Mouse (Mus musculus) E14TG2a.4 (cell line): Measurements from ENCODE around the gene Mbd3.

ENCODE experiments used
- H3K27me3 ChIP-seq: 2 replicates; pipeline ENCODE4 v1.6.1; 2014; ENCODE audit warnings: low read length, control low read depth; ENCODE audit not compliant: insufficient read depth
- H3K36me3 ChIP-seq: 2 replicates; pipeline ENCODE4 v1.6.1; 2014; ENCODE audit warnings: low read length, control low read depth; ENCODE audit not compliant: insufficient read depth
- H3K4me1 ChIP-seq: replicated peaks from 2 replicates; pipeline ENCODE4 v1.6.1; 2014; ENCODE audit warnings: low read depth, low read length, control low read depth
- H3K4me3 ChIP-seq: replicated peaks from 2 replicates; pipeline ENCODE4 v1.5.1; 2014; ENCODE audit warnings: mild to moderate bottlenecking, low read length
- H3K9me3 ChIP-seq: 2 replicates; pipeline ENCODE4 v1.6.1; 2014; ENCODE audit warnings: low read length, control low read depth
- CTCF ChIP-seq: conservative IDR thresholded peaks from 2 replicates; pipeline ENCODE4 v1.5.1; 2014; ENCODE audit warnings: low read length
- NANOG ChIP-seq: IDR thresholded peaks from 2 replicates; pipeline ENCODE4 v1.6.1; 2014; ENCODE audit warnings: borderline replicate concordance, low read length, mixed read lengths
- POU5F1 ChIP-seq: IDR thresholded peaks from 2 replicates; pipeline ENCODE4 v1.6.1; 2014; ENCODE audit warnings: low read length, borderline replicate concordance

The Mbd3 gene

DNA sequence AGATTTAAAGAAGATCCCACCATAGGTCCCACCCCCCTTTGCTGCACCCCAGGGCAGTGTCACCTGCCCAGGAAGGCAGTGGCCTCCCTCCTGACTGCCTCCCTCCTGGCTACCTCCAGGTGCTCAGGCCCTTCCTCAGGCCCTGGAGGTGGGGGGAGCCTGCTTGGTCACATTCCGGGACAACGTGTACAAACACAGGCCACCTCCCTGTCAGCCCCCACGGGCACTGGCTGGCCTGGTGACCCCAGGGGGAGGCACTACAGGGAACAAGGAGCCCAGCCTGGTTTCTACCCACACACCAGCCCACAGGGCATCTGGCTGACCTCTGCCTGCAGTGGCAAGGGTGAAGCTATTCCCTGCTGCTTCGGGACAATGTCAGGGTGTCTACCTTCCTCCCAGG is 38.6 kb upstream of the Mbd3 start:
- peaks cover 57% of the 10 kb centered on the region for H3K4me1 ChIP-seq
- no peaks in the 10 kb centered on the region for H3K9me3 ChIP-seq
- no peak for TF ChIP-seq POU5F1
- TF ChIP-seq CTCF = no peak
- no peak for TF ChIP-seq NANOG
- no peaks in the 10 kb centered on the region for H3K36me3 ChIP-seq
- H3K27me3 ChIP-seq = no peaks in the 10 kb centered on the region
- no peak overlapping the region for H3K4me3 ChIP-seq

DNA sequence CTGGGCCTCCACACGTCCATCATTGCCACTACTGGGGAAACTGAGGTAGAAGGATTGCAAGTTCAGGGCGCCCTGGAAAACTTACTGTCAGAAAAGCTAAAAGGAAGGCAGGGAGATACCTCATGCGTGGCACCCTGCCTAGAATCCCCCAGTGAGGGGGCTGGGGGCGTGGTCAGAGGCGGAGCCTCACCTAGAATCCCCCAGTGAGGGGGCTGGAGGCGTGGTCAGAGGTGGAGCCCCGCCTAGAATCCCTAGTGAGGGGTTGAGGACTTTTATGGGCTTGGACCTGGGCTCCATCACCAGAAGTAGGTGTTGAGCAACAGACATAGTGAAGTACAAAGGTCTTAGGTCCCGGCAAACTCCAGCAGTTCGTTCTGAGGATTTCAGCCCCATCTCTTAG is 36.9 kb upstream of the Mbd3 start:
- Histone ChIP-seq H3K9me3 (no peaks in the 10 kb centered on the region), H3K36me3 (peaks cover 1% of the 10 kb centered on the region), H3K27me3 (no peaks in the 10 kb centered on the region), H3K4me3 (peak overlapping the region; percentile 41; the same call in 1 of the 2 replicates), H3K4me1 (peaks cover 62% of the 10 kb centered on the region)
- TF ChIP-seq CTCF = no peak
- no peak for TF ChIP-seq POU5F1
- TF ChIP-seq NANOG = no peak

DNA sequence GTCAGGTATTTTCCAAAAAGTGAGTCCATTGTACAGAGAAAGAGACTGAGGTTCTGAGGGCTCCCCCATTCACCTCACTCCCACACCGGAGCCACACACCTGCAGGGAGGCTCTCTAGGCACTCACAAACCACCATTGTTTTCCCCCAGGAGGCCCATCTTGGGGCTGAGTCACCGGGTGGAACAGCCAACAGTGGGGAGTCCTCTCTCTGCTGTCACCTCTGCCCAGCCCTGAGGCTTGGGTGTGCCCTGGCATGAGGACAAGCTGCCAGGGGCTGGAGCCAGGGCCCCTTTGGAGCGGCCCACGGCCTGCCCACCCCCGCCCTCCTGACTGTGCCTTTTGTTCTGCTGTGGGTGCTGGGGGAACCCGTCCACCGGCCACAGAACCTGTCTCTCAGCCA is 36.4 kb upstream of the Mbd3 start:
- H3K4me1 ChIP-seq = peaks cover 62% of the 10 kb centered on the region
- TF ChIP-seq CTCF (no peak), NANOG (no peak)
- peak overlapping the region; percentile 41 for H3K4me3 ChIP-seq

DNA sequence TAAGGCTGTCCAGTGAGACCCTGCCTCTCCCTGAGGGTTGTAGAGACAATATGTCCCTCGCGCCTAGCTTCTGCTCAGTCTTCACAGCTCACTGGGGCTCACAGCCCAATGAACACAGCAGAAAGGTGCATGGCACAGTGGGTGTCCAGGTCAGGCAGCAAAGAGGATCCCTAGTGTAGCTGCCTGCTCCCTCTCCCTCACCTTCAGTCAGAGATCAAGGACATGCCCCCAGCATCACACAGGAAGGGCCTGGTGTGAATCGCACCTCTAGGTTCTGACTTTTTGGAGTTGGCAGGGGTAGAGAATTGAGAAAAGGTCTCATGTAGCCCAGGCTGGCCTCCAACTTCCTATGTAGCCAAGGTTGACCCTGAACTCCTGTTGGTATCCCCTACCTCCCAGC is 35.5 kb upstream of the Mbd3 start:
- H3K9me3 ChIP-seq = no peaks in the 10 kb centered on the region
- peaks cover 16% of the 10 kb centered on the region for H3K36me3 ChIP-seq
- TF ChIP-seq CTCF = no peak
- TF ChIP-seq NANOG = no peak
- no peak for TF ChIP-seq POU5F1
- H3K27me3 ChIP-seq = no peaks in the 10 kb centered on the region
- peaks cover 67% of the 10 kb centered on the region for H3K4me1 ChIP-seq
- peak overlapping the region; percentile 99 for H3K4me3 ChIP-seq

More for the DNA sequence above, 36.4 kb upstream of the Mbd3 start:
- Histone ChIP-seq H3K36me3 (peaks cover 7% of the 10 kb centered on the region), H3K27me3 (no peaks in the 10 kb centered on the region), H3K9me3 (no peaks in the 10 kb centered on the region)

DNA sequence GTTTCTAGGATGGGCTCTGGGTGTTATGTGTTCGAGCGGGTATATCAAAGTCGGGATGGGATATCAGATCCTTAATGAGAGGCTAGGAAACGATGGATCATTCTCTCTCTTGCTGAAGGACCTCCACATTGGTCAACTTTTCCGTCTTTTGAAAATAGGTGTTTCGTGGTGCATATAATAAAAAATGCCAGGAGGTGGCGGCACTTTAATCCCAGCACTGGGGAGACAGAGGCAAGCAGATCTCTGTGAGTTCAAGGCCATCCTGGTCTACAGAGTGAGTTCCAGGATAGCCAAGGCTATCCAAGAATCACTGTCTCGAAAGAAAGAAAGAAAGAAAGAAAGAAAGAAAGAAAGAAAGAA is 34.9 kb upstream of the Mbd3 start:
- Histone ChIP-seq H3K4me3 (peak overlapping the region; percentile 99), H3K27me3 (no peaks in the 10 kb centered on the region)
- TF ChIP-seq CTCF (0 out of 2 replicates have a peak, but pooled peaks have one; percentile 5), POU5F1 (no peak)

DNA sequence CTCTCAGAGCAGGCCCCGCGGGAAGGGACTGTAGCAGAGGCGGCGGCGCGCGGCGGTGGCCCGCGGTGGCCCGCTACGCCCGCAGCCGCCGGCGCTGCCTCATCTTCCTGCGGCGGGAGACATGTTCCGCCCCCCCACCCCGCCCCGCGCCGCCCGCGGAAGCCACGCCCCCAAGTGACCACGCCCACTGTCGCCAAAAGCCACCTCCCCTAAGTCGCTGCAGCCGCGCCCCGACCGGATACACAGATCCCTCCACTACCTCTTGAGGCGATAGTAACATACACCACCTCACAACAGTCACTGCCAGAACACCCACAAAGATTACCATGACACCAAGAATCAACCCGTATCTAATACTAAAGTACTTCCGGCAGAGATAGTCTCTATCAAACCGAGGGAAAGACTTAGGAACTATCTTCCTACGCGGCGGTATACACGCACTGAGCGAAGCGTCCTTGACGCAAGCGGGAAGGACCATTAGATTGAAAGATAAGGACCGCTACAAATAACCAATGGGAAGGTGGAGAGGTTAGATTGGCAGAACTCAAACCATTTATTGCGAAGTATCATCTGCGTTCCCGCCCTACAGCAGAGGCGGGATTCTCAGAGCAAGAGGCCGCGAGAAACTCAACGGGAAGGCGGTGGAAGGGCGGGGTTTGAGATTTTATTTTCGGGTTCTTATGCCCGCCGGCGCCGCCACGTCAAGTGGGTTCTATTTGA is 34.3 kb upstream of the Mbd3 start, which contains the start of gene Tcf3:
Gene Tcf3, minus strand, starts transcription at position 135 of the 720 bp plus-strand sequence.
- Histone ChIP-seq H3K4me3 (peak within 1 kb of the TSS; percentile 99), H3K4me1 (peaks cover 77% of the 10 kb centered on the region), H3K36me3 (peaks cover 27% of the 10 kb centered on the region), H3K9me3 (no peaks in the 10 kb centered on the region), H3K27me3 (no peaks in the 10 kb centered on the region)
- TF ChIP-seq POU5F1 (no peak), NANOG (no peak), CTCF (no peak)

More for the DNA sequence above, 34.9 kb upstream of the Mbd3 start:
- Histone ChIP-seq H3K4me1 (peaks cover 73% of the 10 kb centered on the region), H3K36me3 (peaks cover 22% of the 10 kb centered on the region), H3K9me3 (no peaks in the 10 kb centered on the region)

DNA sequence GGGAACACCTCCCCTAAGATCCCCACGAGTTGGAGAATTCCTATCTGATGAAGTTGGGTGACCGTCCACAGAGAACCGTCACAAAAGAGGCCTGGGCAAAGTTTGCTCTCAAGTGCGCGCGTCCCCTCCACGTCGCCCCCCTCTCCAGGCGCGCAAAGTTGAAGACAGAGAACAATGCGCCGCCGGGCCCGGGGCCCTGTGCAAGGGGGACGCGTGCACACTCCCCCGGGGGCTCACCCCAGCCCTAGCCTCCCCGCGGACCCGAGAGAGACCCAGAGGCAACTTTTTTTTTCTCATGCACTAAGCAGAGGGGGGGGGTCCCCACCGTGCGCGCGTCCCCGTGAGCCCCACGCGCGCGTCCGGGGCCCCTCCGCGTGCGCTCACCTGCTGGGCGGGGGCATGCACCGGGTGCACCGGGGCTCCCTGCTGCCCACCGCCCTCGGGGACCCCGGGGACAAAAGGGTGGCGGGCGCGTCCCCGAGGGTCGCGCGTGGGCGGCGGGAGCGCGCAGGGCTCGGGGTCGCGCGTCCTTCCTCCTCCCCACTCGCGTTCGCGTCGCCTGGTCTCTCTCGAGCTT is 33.7 kb upstream of the Mbd3 start:
- no peaks in the 10 kb centered on the region for H3K9me3 ChIP-seq
- no peaks in the 10 kb centered on the region for H3K27me3 ChIP-seq
- TF ChIP-seq NANOG = no peak
- TF ChIP-seq CTCF = no peak
- no peak for TF ChIP-seq POU5F1
- H3K36me3 ChIP-seq = peaks cover 34% of the 10 kb centered on the region
- peaks cover 79% of the 10 kb centered on the region for H3K4me1 ChIP-seq
- peak overlapping the region; percentile 99 for H3K4me3 ChIP-seq

DNA sequence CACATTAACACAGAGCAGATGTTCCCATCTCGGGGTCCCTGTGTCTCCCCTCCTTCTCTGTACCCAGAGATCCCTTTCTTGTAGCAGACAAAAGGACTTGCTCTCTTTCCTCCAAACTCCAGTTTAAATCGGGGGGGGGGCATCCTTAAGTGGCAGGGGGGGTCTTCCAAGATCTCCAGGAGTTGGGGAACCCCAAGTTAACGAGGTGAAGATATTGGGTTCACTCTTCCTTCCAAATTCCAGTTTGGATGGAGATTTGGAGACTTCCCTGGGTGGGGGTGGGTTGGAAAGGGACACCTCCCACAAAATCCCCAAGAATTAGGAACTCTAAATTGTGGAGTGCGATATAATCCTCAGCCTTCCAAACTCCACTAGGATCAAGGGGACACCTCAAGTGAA is 33.0 kb upstream of the Mbd3 start:
- no peaks in the 10 kb centered on the region for H3K27me3 ChIP-seq
- H3K9me3 ChIP-seq = no peaks in the 10 kb centered on the region
- TF ChIP-seq NANOG (no peak), POU5F1 (no peak), CTCF (no peak)
- H3K36me3 ChIP-seq = peaks cover 40% of the 10 kb centered on the region
- H3K4me1 ChIP-seq = peaks cover 80% of the 10 kb centered on the region
- H3K4me3 ChIP-seq = peak overlapping the region; percentile 99
